Comparison of ENCODE assay signal across 11 mouse cellular contexts in the genomic region with DNA sequence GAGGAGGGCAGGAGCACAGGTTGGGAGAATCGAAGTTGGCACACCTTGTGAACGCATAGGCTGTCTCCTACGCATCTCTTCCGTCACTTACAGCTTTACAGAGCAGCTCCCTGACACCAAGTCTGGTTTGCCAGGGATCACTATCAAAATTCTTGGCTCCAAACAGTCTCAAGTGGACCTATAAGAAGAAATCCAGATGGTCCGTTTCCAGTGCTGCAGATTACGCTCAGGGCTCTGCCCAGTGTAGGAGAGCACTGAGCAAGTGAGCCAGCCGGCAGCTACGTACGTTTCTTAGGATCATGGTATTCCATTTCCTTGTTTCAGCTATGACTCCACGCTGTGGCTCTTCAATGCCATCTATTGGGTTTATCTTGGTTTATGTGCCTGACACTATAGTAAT.
DNase-seq lines count a peak whose midpoint lies in the region; ATAC-seq lines count a peak whose summit lies in the region.
"Had no signal": no experiment of that assay in that cellular context is flagged by ENCODE, and none has a peak within 500 bp of the region (broad histone marks: within the 10 kb centered on the region; RNA-seq: fewer than 3 reads in every experiment).

No protein-coding gene starts in this region.

- H3K4me1 ChIP-seq in embryonic facial prominence, embryonic 13.5 days, result peaks cover 27% of the 10 kb centered on the region
- peaks cover 35% of the 10 kb centered on the region for H3K4me1 ChIP-seq in embryonic facial prominence, embryonic 10.5 days
- H3K4me1 ChIP-seq in heart, embryonic 15.5 days (replicated peaks), result peaks cover 33% of the 10 kb centered on the region
- H3K4me1 ChIP-seq in liver, embryonic 16.5 days (ENCODE audit: control insufficient read depth, low read depth, low read length), result no peaks in the 10 kb centered on the region; the same call in 1 of the 2 replicates
- H3K4me1 ChIP-seq in brown adipose tissue, adult 24 weeks (ENCODE audit: control insufficient read depth, insufficient read depth, insufficient read length, low read length), result peaks cover 11% of the 10 kb centered on the region

- H3K9ac ChIP-seq in embryonic facial prominence, embryonic 13.5 days, result no peak overlapping the region
- no peak overlapping the region for H3K9ac ChIP-seq in heart, embryonic 15.5 days
- no peak overlapping the region for H3K9ac ChIP-seq in liver, embryonic 16.5 days (ENCODE audit: low read depth, low read length)
- H3K9ac ChIP-seq: limb, embryonic 12.5 days had no signal

- H3K4me2 ChIP-seq in embryonic facial prominence, embryonic 13.5 days, result no peak overlapping the region
- H3K4me2 ChIP-seq in heart, embryonic 15.5 days, result 0 out of 2 replicates have a peak overlapping the region, but pooled peaks have one; percentile 5
- no peak overlapping the region for H3K4me2 ChIP-seq in liver, embryonic 16.5 days (ENCODE audit: low read depth, low read length)
- H3K4me2 ChIP-seq: limb, embryonic 12.5 days had no signal

- no peaks in the 10 kb centered on the region for H3K27me3 ChIP-seq in embryonic facial prominence, embryonic 13.5 days
- H3K27me3 ChIP-seq in embryonic facial prominence, embryonic 10.5 days (replicated peaks; ENCODE audit: low read depth, poor library complexity, severe bottlenecking), result peaks cover 2% of the 10 kb centered on the region; the same call in 1 of the 2 replicates
- H3K27me3 ChIP-seq in heart, embryonic 15.5 days, result no peaks in the 10 kb centered on the region
- no peaks in the 10 kb centered on the region for H3K27me3 ChIP-seq in liver, embryonic 16.5 days (ENCODE audit: control insufficient read depth, insufficient read depth, low read depth, low read length)
- H3K27me3 ChIP-seq: CH12.LX; limb, embryonic 12.5 days had no signal

- no peak for ATAC-seq in embryonic facial prominence, embryonic 13.5 days (ENCODE audit: insufficient number of reproducible peaks, insufficient read depth, low FRiP score, low TSS enrichment, low read depth)
- 0 out of 2 replicates have a peak, but pooled peaks have one; percentile 28 for ATAC-seq in heart, embryonic 15.5 days (replicated peaks; ENCODE audit: insufficient number of reproducible peaks, insufficient read depth, low FRiP score, low read depth)
- ATAC-seq in liver, embryonic 16.5 days (ENCODE audit: low read depth), result no peak

- 0 out of 2 replicates have a peak overlapping the region, but pooled peaks have one; percentile 5 for H3K27ac ChIP-seq in embryonic facial prominence, embryonic 13.5 days
- no peak overlapping the region for H3K27ac ChIP-seq in embryonic facial prominence, embryonic 10.5 days (replicated peaks)
- H3K27ac ChIP-seq in heart, embryonic 15.5 days, result peak overlapping the region; percentile 17; the same call in 1 of the 2 replicates
- peak overlapping the region; percentile 7; the same call in 1 of the 2 replicates for H3K27ac ChIP-seq in liver, embryonic 16.5 days (ENCODE audit: low read length)
- peak overlapping the region; percentile 98 for H3K27ac ChIP-seq in brown adipose tissue, adult 24 weeks (replicated peaks; ENCODE audit: low read depth, low read length)
- H3K27ac ChIP-seq: limb, embryonic 12.5 days had no signal

- WGBS in embryonic facial prominence, embryonic 13.5 days, result 78% methylated on average over 10 of the region's 10 CpGs
- WGBS in embryonic facial prominence, embryonic 10.5 days, result 91% methylated on average over 10 of the region's 10 CpGs
- 46% methylated on average over 10 of the region's 10 CpGs for WGBS in heart, embryonic 15.5 days
- 83% methylated on average over 10 of the region's 10 CpGs for WGBS in liver, embryonic 16.5 days (ENCODE audit: insufficient replicate concordance)

- no peak overlapping the region for H3K4me3 ChIP-seq in embryonic facial prominence, embryonic 13.5 days
- H3K4me3 ChIP-seq in embryonic facial prominence, embryonic 10.5 days, result no peak overlapping the region
- no peak overlapping the region for H3K4me3 ChIP-seq in heart, embryonic 15.5 days
- H3K4me3 ChIP-seq in liver, embryonic 16.5 days (ENCODE audit: low read depth, low read length), result no peak overlapping the region
- peak overlapping the region; percentile 39 for H3K4me3 ChIP-seq in brown adipose tissue, adult 24 weeks (ENCODE audit: insufficient read depth, low read depth, low read length)
- H3K4me3 ChIP-seq: limb, embryonic 12.5 days had no signal

- no peaks in the 10 kb centered on the region for H3K9me3 ChIP-seq in embryonic facial prominence, embryonic 13.5 days
- no peaks in the 10 kb centered on the region for H3K9me3 ChIP-seq in embryonic facial prominence, embryonic 10.5 days
- H3K9me3 ChIP-seq in heart, embryonic 15.5 days (replicated peaks), result no peaks in the 10 kb centered on the region
- H3K9me3 ChIP-seq in liver, embryonic 16.5 days (replicated peaks; ENCODE audit: control insufficient read depth, low read length), result no peaks in the 10 kb centered on the region
- H3K9me3 ChIP-seq: limb, embryonic 12.5 days had no signal

- H3K36me3 ChIP-seq in embryonic facial prominence, embryonic 13.5 days, result no peaks in the 10 kb centered on the region
- no peaks in the 10 kb centered on the region for H3K36me3 ChIP-seq in embryonic facial prominence, embryonic 10.5 days (replicated peaks)
- no peaks in the 10 kb centered on the region for H3K36me3 ChIP-seq in heart, embryonic 15.5 days
- no peaks in the 10 kb centered on the region for H3K36me3 ChIP-seq in liver, embryonic 16.5 days (ENCODE audit: control insufficient read depth, insufficient read depth)
- H3K36me3 ChIP-seq: limb, embryonic 12.5 days had no signal

- no peak for DNase-seq in embryonic facial prominence, embryonic 10.5 days (ENCODE audit: low spot score)
- DNase-seq in heart, adult 8-10 months (ENCODE audit: low spot score), result no peak
- DNase-seq in liver, result no peak
- DNase-seq in adrenal gland, adult (ENCODE audit: inconsistent age in 2 of 2, low spot score in 1 of 2), result no peak
- DNase-seq: cerebellum, adult 8-10 months had no signal
